Mouse (Mus musculus): Measurements from ENCODE around the gene Lama5. TPM values are rescaled to one million over a fixed set of nuclear protein-coding genes. Genes with fewer than 3 reads are reported as not detected.

Lama5 gene
- polyA plus RNA-seq, 1 experiment from 2014 or later, result 28.2 TPM

- 86% methylated on average over 6 of the region's 6 CpGs for WGBS
- DNase-seq (ENCODE audit: low spot score) (no peak), ATAC-seq (ENCODE audit: low read depth) (no peak)
- no peaks in the 10 kb centered on the region for H3K9me3 ChIP-seq (ENCODE audit: control insufficient read depth, low read length)
- no peaks in the 10 kb centered on the region for H3K4me1 ChIP-seq (ENCODE audit: control insufficient read depth, insufficient read depth, low read length)
- no peak overlapping the region for H3K4me3 ChIP-seq (ENCODE audit: low read depth, low read length)
- no peak overlapping the region for H3K4me2 ChIP-seq (ENCODE audit: low read depth, low read length)
- H3K9ac ChIP-seq (ENCODE audit: low read depth, low read length), result no peak overlapping the region
- peaks cover 88% of the 10 kb centered on the region for H3K36me3 ChIP-seq (ENCODE audit: control insufficient read depth, insufficient read depth, low read length)
- no peaks in the 10 kb centered on the region for H3K27me3 ChIP-seq (replicated peaks; ENCODE audit: control insufficient read depth, insufficient read depth, low read length)
- no peak overlapping the region for H3K27ac ChIP-seq (replicated peaks; ENCODE audit: low read depth, low read length)
Measured at GRCm38 (mm10) chr2:180147379-180147778, 78.3 kb downstream of the Lama5 start.

- Histone ChIP-seq H3K4me2 (ENCODE audit: low read depth, low read length) (no peak overlapping the region), H3K4me3 (ENCODE audit: low read depth, low read length) (no peak overlapping the region), H3K4me1 (ENCODE audit: control insufficient read depth, insufficient read depth, low read length) (no peaks in the 10 kb centered on the region), H3K9ac (ENCODE audit: low read depth, low read length) (no peak overlapping the region), H3K36me3 (ENCODE audit: control insufficient read depth, insufficient read depth, low read length) (peaks cover 88% of the 10 kb centered on the region), H3K27ac (replicated peaks; ENCODE audit: low read depth, low read length) (no peak overlapping the region), H3K9me3 (ENCODE audit: control insufficient read depth, low read length) (no peaks in the 10 kb centered on the region), H3K27me3 (replicated peaks; ENCODE audit: control insufficient read depth, insufficient read depth, low read length) (no peaks in the 10 kb centered on the region)
- DNase-seq (ENCODE audit: low spot score), result no peak
- WGBS, result 81% methylated on average over 2 of the region's 2 CpGs
- ATAC-seq (ENCODE audit: low read depth), result no peak
Measured at GRCm38 (mm10) chr2:180146091-180146490, 79.6 kb downstream of the Lama5 start.

GRCm38 (mm10) chr2:180135414-180135813, 90.2 kb downstream of the Lama5 start:
- H3K4me3 ChIP-seq (ENCODE audit: low read depth, low read length), result no peak overlapping the region
- no peaks in the 10 kb centered on the region for H3K27me3 ChIP-seq (replicated peaks; ENCODE audit: control insufficient read depth, insufficient read depth, low read length)
- no peak overlapping the region for H3K27ac ChIP-seq (replicated peaks; ENCODE audit: low read depth, low read length)
- no peaks in the 10 kb centered on the region for H3K4me1 ChIP-seq (ENCODE audit: control insufficient read depth, insufficient read depth, low read length)
- H3K9me3 ChIP-seq (ENCODE audit: control insufficient read depth, low read length), result no peaks in the 10 kb centered on the region
- WGBS, result 76% methylated on average over 5 of the region's 5 CpGs
- H3K9ac ChIP-seq (ENCODE audit: low read depth, low read length), result no peak overlapping the region
- no peak overlapping the region for H3K4me2 ChIP-seq (ENCODE audit: low read depth, low read length)
- peaks cover 22% of the 10 kb centered on the region for H3K36me3 ChIP-seq (ENCODE audit: control insufficient read depth, insufficient read depth, low read length)
- ATAC-seq (ENCODE audit: low read depth) (no peak), DNase-seq (ENCODE audit: low spot score) (no peak)

GRCm38 (mm10) chr2:180133911-180134310, 91.7 kb downstream of the Lama5 start:
- Histone ChIP-seq H3K9me3 (ENCODE audit: control insufficient read depth, low read length) (no peaks in the 10 kb centered on the region), H3K4me3 (ENCODE audit: low read depth, low read length) (no peak overlapping the region), H3K27ac (replicated peaks; ENCODE audit: low read depth, low read length) (no peak overlapping the region), H3K9ac (ENCODE audit: low read depth, low read length) (no peak overlapping the region), H3K4me1 (ENCODE audit: control insufficient read depth, insufficient read depth, low read length) (no peaks in the 10 kb centered on the region), H3K36me3 (ENCODE audit: control insufficient read depth, insufficient read depth, low read length) (peaks cover 9% of the 10 kb centered on the region), H3K27me3 (replicated peaks; ENCODE audit: control insufficient read depth, insufficient read depth, low read length) (no peaks in the 10 kb centered on the region), H3K4me2 (ENCODE audit: low read depth, low read length) (no peak overlapping the region)
- DNase-seq (ENCODE audit: low spot score), result no peak
- 89% methylated on average over 3 of the region's 3 CpGs for WGBS
- ATAC-seq (ENCODE audit: low read depth), result no peak

GRCm38 (mm10) chr2:180133231-180133630, 92.4 kb downstream of the Lama5 start:
- 95% methylated on average over 4 of the region's 4 CpGs for WGBS
- peaks cover 4% of the 10 kb centered on the region; the same call in 1 of the 2 replicates for H3K36me3 ChIP-seq (ENCODE audit: control insufficient read depth, insufficient read depth, low read length)
- H3K9me3 ChIP-seq (ENCODE audit: control insufficient read depth, low read length), result no peaks in the 10 kb centered on the region

GRCm38 (mm10) chr2:180127675-180128074, 98.0 kb downstream of the Lama5 start:
- no peak for DNase-seq (ENCODE audit: low spot score)
- H3K4me1 ChIP-seq (ENCODE audit: control insufficient read depth, insufficient read depth, low read length), result 0 out of 2 replicates have a peak, but pooled peaks cover 9% of the 10 kb centered on the region
- ATAC-seq (ENCODE audit: low read depth), result no peak
- peaks cover 3% of the 10 kb centered on the region; the same call in 1 of the 2 replicates for H3K9me3 ChIP-seq (ENCODE audit: control insufficient read depth, low read length)
- no peaks in the 10 kb centered on the region for H3K27me3 ChIP-seq (replicated peaks; ENCODE audit: control insufficient read depth, insufficient read depth, low read length)
- no peak overlapping the region for H3K4me3 ChIP-seq (ENCODE audit: low read depth, low read length)
- WGBS, result 59% methylated on average over 1 of the region's 1 CpGs
- no peak overlapping the region for H3K9ac ChIP-seq (ENCODE audit: low read depth, low read length)
- no peak overlapping the region for H3K4me2 ChIP-seq (ENCODE audit: low read depth, low read length)
- no peaks in the 10 kb centered on the region for H3K36me3 ChIP-seq (ENCODE audit: control insufficient read depth, insufficient read depth, low read length)
- no peak overlapping the region for H3K27ac ChIP-seq (replicated peaks; ENCODE audit: low read depth, low read length)

More at GRCm38 (mm10) chr2:180133231-180133630, 92.4 kb downstream of the Lama5 start:
- Histone ChIP-seq H3K9ac (ENCODE audit: low read depth, low read length) (no peak overlapping the region), H3K4me1 (ENCODE audit: control insufficient read depth, insufficient read depth, low read length) (no peaks in the 10 kb centered on the region), H3K27me3 (replicated peaks; ENCODE audit: control insufficient read depth, insufficient read depth, low read length) (no peaks in the 10 kb centered on the region), H3K4me3 (ENCODE audit: low read depth, low read length) (no peak overlapping the region), H3K27ac (replicated peaks; ENCODE audit: low read depth, low read length) (no peak overlapping the region), H3K4me2 (ENCODE audit: low read depth, low read length) (no peak overlapping the region)
- no peak for DNase-seq (ENCODE audit: low spot score)
- no peak for ATAC-seq (ENCODE audit: low read depth)

Small RNAs within 50 kb of the gene (microRNA-seq; reads per million reads assigned to microRNA genes)
- 1.2 reads per million for gene Mir3091 (ENCODE audit: borderline number of aligned reads)
- gene Mir7005 (ENCODE audit: borderline number of aligned reads), result not detected

Other genes with a start within 250 kb of the Lama5 start
- gene Taf4, start 249.2 kb downstream of the Lama5 start, polyA plus RNA-seq (2014; fragmentation: Nextera tagmentation; extraction: Ambion mirVana), result 3.0 and 4.2 TPM in 2 replicates
- gene Lsm14b, start 200.9 kb downstream of the Lama5 start, polyA plus RNA-seq (2014; fragmentation: Nextera tagmentation; extraction: Ambion mirVana), result 6.1 and 6.3 TPM in 2 replicates
- 494 and 573 TPM in 2 replicates for gene Psma7, start 183.4 kb downstream of the Lama5 start, polyA plus RNA-seq (2014; fragmentation: Nextera tagmentation; extraction: Ambion mirVana)
- gene Ss18l1, start 183.3 kb downstream of the Lama5 start, polyA plus RNA-seq (2014; fragmentation: Nextera tagmentation; extraction: Ambion mirVana), result 4.2 and 4.6 TPM in 2 replicates
- gene Mtg2, start 155.3 kb downstream of the Lama5 start, polyA plus RNA-seq (2014; fragmentation: Nextera tagmentation; extraction: Ambion mirVana), result 19.8 and 24.5 TPM in 2 replicates
- 0.11 and 0.14 TPM in 2 replicates for gene Hrh3, start 121.4 kb downstream of the Lama5 start, polyA plus RNA-seq (2014; fragmentation: Nextera tagmentation; extraction: Ambion mirVana)
- 37.4 and 41.5 TPM in 2 replicates for gene Osbpl2, start 106.6 kb downstream of the Lama5 start, polyA plus RNA-seq (2014; fragmentation: Nextera tagmentation; extraction: Ambion mirVana)
- gene Adrm1, start 54.4 kb downstream of the Lama5 start, polyA plus RNA-seq (2014; fragmentation: Nextera tagmentation; extraction: Ambion mirVana), result 130 and 142 TPM in 2 replicates
- 689 and 787 TPM in 2 replicates for gene Rps21, start 31.5 kb upstream of the Lama5 start, polyA plus RNA-seq (2014; fragmentation: Nextera tagmentation; extraction: Ambion mirVana)
- 16.5 and 17.4 TPM in 2 replicates for gene Cables2, start 47.6 kb upstream of the Lama5 start, polyA plus RNA-seq (2014; fragmentation: Nextera tagmentation; extraction: Ambion mirVana)
- gene Rbbp8nl, start 64.0 kb upstream of the Lama5 start, polyA plus RNA-seq (2014; fragmentation: Nextera tagmentation; extraction: Ambion mirVana), result 0.81 and 0.84 TPM in 2 replicates
- not detected in 2 replicates for gene Gata5, start 108.8 kb upstream of the Lama5 start, polyA plus RNA-seq (2014; fragmentation: Nextera tagmentation; extraction: Ambion mirVana)
- gene Slco4a1, start 230.4 kb upstream of the Lama5 start, polyA plus RNA-seq (2014; fragmentation: Nextera tagmentation; extraction: Ambion mirVana), result 1.4 and 1.9 TPM in 2 replicates